Mouse (Mus musculus) lung, postnatal 14 days (tissue): ENCODE results near the gene Gm15127.
"Not testable (repeated sequence)": the region's sequence is repeated elsewhere in the genome, so short reads cannot be mapped to it uniquely, and the experiment has no call there.

Experiments used
- DNase-seq: peaks from one replicate; pipeline ENCODE4 v3.0.0; 2021

Gene Gm15127

GRCm38 (mm10) chrX:148663298-148663697 is at the start of gene Gm15127:
Gm15127 (plus strand) TSS chrX:148663598.
- not testable (repeated sequence) for DNase-seq

DNA sequence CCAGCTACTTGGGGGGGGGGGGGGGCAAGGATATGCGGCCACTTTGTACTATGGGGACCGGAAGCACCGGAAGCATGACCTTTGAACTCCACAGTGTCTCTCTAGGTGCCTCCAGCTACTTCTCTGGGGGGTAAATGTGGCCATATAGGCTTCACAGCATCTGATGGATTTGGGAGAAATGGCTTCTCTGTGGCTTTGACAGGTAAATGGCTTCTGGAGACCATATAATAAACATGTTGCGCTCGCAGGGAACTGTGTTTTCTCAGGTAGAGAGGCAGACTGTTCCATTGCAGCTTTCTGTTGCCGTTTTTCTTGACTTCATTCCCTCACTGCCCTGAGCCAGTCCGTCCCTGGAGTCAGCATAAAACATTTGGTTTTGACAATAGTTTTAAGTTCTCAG is 48.3 kb upstream of the Gm15127 start, which contains the start of gene Gm8334:
TSS of gene Gm8334 (minus strand) at position 101 of the 400 bp plus-strand sequence.
- DNase-seq: not testable (repeated sequence)

GRCm38 (mm10) chrX:148676290-148676689 is 12.9 kb downstream of the Gm15127 start:
- DNase-seq: not testable (repeated sequence)
